Mouse (Mus musculus): ENCODE measurements around the gene Pop7.

The Pop7 gene

DNA sequence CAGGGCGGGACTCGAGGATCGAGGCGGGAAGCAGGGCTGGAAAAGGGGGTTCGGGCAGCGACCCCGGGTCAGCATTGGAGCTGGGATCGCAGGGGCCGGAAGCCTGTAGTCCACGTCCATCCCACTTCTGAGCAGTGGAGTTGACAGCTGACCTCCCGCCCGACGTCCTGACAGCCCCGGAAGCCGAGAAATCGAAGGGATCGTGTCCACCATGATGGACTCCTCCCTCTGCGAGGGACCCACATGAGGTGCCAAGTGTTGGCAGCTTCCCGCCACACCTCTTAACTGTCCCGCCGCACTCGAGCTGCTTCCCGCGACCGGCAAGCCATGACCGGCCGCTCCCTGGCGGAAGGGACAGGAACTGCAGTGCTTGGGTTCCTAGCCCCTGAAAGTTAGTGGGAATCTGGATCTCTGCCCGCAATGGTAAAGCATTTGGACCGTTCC, 371 bp upstream of the Pop7 start:
- DNase-seq (ENCODE audit: low read depth, low spot score): peak; percentile 90

GRCm38 (mm10) chr5:137500186-137500585, 2.1 kb downstream of the Pop7 start:
- DNase-seq (ENCODE audit: low read depth, low spot score): no peak

GRCm38 (mm10) chr5:137493831-137494230, 8.5 kb downstream of the Pop7 start:
- no peak for DNase-seq (ENCODE audit: low read depth, low spot score)

- peak; percentile 37 for DNase-seq (ENCODE audit: low read depth, low spot score)
Observed at GRCm38 (mm10) chr5:137491559-137491958, 10.8 kb downstream of the Pop7 start.

GRCm38 (mm10) chr5:137487616-137488015, 14.7 kb downstream of the Pop7 start:
- DNase-seq (ENCODE audit: low read depth, low spot score): no peak

DNA sequence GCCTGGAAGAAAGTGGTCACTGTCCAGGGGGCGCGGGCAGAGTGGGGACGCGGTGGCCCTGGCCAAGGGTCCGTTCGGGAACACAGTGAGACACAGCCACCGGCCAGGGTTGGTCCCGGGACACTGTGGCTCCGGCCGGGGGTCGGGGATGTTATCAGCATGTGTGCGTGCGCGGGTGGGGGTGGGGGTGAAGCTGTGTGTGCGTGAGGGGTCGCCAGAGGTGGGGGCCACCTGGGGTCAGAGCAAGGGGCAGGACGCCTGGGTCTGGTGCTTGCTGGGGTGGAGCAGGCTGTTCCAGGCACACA, 16.5 kb downstream of the Pop7 start:
- no peak for DNase-seq (ENCODE audit: low read depth, low spot score)

DNA sequence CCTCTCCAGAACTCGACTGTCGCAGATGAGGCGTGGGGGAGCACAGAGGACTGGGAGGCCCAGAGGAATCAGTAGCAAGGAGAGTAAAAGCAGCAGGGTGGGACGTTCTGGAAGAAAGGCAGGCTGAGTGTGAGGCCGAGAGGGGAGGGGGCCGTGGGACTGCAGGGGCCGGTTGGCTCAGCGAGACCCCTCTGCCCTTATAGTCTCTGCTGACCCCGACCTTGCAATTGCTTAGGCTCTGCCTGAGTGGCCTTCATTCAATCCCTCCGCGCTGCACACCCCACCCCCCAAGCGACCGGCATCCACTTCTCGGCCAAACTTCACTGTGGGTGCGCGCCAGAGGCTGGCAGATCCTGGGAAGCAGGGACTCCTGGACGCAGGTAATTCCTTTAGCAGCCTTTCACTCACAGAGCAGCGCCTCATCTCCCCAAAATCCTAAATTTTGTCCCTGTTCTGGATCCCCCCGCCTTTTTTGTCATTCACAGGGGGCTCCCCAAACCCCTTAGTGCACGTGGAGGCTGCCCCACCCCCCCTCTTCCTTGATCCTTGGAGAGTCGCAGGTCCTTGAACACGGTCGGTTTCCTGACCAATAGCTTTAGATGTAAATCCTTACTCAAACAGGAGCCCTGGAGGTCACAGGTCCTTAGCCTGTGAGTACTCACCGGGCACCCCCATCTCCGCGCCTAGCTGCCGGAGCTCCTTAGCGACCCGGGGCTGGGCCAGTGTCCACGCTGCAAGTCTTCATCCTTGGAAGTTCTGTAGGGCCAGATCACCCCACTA, 17.1 kb downstream of the Pop7 start:
- no peak for DNase-seq (ENCODE audit: low read depth, low spot score)

DNA sequence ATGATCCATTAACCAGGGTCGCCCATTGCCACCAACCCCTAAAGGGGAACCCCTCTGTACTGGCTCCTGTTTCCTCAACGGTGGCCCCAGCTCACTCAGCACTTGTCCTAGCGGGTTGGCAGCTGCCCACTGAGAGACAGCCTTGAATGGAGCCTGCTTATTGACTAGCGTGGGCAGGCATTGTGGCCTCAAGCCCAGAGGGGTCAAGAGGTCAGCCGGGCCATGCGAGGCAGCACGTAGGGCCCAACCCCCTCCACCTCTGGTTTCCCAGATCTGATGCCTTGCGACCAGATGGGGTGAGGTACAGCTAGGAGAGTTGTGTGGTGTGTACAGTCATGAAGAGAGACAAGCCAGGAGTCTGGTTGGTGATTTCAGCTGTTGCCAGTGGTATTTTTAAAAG, 20.4 kb downstream of the Pop7 start:
- no peak for DNase-seq (ENCODE audit: low read depth, low spot score)

- DNase-seq (ENCODE audit: low read depth, low spot score): peak; percentile 96
Observed at GRCm38 (mm10) chr5:137481138-137481537, 21.2 kb downstream of the Pop7 start.

DNA sequence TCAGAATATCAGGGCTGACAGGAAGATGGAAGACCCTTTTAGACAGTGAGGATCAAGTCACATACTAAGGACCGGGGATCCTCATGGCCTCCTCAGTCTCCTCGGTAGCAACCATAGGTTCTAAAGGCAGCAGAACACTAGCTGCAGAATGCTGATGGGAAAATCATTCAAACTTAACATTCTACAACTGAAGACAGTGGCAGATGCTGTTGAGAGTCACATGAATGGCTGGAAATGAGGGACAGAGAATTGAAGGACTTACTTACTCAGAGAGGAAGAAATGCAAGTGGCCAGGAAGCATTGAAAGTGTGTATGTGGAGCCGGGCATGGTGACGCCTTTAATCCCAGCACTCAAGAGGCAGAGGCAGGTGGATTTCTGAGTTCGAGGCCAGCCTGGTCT, 25.4 kb downstream of the Pop7 start, which contains the start of gene Zan:
Zan (minus strand) TSS at position 101 of the 400 bp plus-strand sequence.
- DNase-seq (ENCODE audit: low read depth, low spot score): no peak

- DNase-seq (ENCODE audit: low read depth, low spot score): no peak
Observed at GRCm38 (mm10) chr5:137474351-137474750, 28.0 kb downstream of the Pop7 start.

GRCm38 (mm10) chr5:137472252-137472904, 29.9 kb downstream of the Pop7 start:
- no peak for DNase-seq (ENCODE audit: low read depth, low spot score)

- DNase-seq (ENCODE audit: low read depth, low spot score): no peak
Observed at GRCm38 (mm10) chr5:137466946-137467345, 35.4 kb downstream of the Pop7 start.

GRCm38 (mm10) chr5:137465049-137465448, 37.3 kb downstream of the Pop7 start:
- peak; percentile 15 for DNase-seq (ENCODE audit: low read depth, low spot score)

- no peak for DNase-seq (ENCODE audit: low read depth, low spot score)
Observed at GRCm38 (mm10) chr5:137455866-137456591, 46.3 kb downstream of the Pop7 start.

DNA sequence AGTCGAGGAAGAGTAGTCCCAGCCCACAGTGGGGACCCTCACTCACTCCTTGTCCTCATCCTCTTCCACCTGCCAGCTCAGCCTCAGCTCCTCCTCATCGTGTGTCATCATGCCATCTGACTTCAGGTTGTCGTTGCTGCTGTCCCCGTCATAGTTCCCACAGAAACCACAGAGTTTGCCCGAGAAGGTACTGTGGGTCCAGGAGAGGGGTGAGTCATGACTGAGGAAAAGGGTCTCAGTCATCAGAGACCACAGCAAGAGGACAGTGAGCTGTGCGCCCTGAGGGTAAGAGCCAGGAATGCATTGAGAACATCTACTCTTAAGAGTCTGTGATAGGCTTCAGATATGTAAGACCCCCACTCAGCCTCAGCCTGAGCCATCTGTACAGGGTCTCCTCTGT, 47.1 kb downstream of the Pop7 start:
- DNase-seq (ENCODE audit: low read depth, low spot score): no peak
